Mouse (Mus musculus) heart, embryonic 11.5 days (tissue): Measurements from ENCODE around the gene Hfe. TPM values are rescaled to one million over a fixed set of nuclear protein-coding genes. Genes with fewer than 3 reads are reported as not detected.
A peak's percentile ranks its signal among the peaks of the same experiment; 100 is the strongest.
"Not testable (repeated sequence)": the region's sequence is repeated elsewhere in the genome, so short reads cannot be mapped to it uniquely, and the experiment has no call there.

ENCODE experiments used
- ATAC-seq: fragments of 200-750 bp; cut with Nextera tagmentation; replicated peaks from 2 replicates; pipeline ENCODE4 v1.8.0; 2017; ENCODE audit warnings: moderate library complexity; ENCODE audit not compliant: insufficient number of reproducible peaks, low FRiP score, low TSS enrichment
- H3K27ac ChIP-seq: fragments of 300-500 bp; sonication (generic); 2 replicates; pipeline ENCODE4 v1.5.1; 2014; ENCODE audit warnings: mild to moderate bottlenecking, low read depth, low read length
- H3K27me3 ChIP-seq: fragments of 300-500 bp; sonication (generic); 2 replicates; pipeline ENCODE4 v1.6.1; 2014; ENCODE audit warnings: mild to moderate bottlenecking, low read length, mixed read lengths; ENCODE audit not compliant: control insufficient read depth, insufficient read depth
- H3K36me3 ChIP-seq: fragments of 300-500 bp; sonication (generic); 2 replicates; pipeline ENCODE4 v1.6.1; 2014; ENCODE audit warnings: mild to moderate bottlenecking, low read length, moderate library complexity, mixed read lengths; ENCODE audit not compliant: control insufficient read depth, insufficient read depth
- H3K4me1 ChIP-seq: fragments of 300-500 bp; sonication (generic); 2 replicates; pipeline ENCODE4 v1.6.1; 2014; ENCODE audit warnings: low read length; ENCODE audit not compliant: control insufficient read depth, insufficient read depth
- H3K4me2 ChIP-seq: fragments of 300-500 bp; sonication (generic); 2 replicates; pipeline ENCODE4 v1.6.1; 2014; ENCODE audit warnings: mild to moderate bottlenecking, moderate library complexity
- H3K4me3 ChIP-seq: fragments of 300-500 bp; sonication (generic); 2 replicates; pipeline ENCODE4 v1.5.1; 2014; ENCODE audit warnings: low read depth, low read length
- H3K9ac ChIP-seq: fragments of 300-500 bp; sonication (generic); 2 replicates; pipeline ENCODE4 v1.6.1; 2014; ENCODE audit warnings: mild to moderate bottlenecking, low read depth, low read length, moderate library complexity
- H3K9me3 ChIP-seq: fragments of 300-500 bp; sonication (generic); replicated peaks from 2 replicates; pipeline ENCODE4 v1.6.1; 2016; ENCODE audit warnings: low read length; ENCODE audit not compliant: control insufficient read depth
- WGBS: fragments of 180-500 bp; shearing (Covaris S2); extraction: QIAGEN DNeasy Blood & Tissue Kit; methylation state at CpG from one replicate; pipeline ENCODE4 v1.1.7; 2014; ENCODE audit not compliant: insufficient replicate concordance; 5-methylcytosine and 5-hydroxymethylcytosine counted together
- microRNA-seq: library from miRNA; unstranded; fragments of <30 nt; microRNA quantifications from one replicate; pipeline ENCODE4, GENCODE M21; 2016; ENCODE audit warnings: borderline number of aligned reads
- polyA plus RNA-seq: library from polyadenylated mRNA; unstranded; fragments of >200 nt; fragmentation: Nextera tagmentation; extraction: Ambion mirVana; gene quantifications from 2 replicates; pipeline ENCODE4 v1.2.1, GENCODE M21; 2014

The Hfe gene
- polyA plus RNA-seq, 1 experiment from 2014 or later: 8.2 TPM

- WGBS: 21% methylated on average over 11 of the region's 30 CpGs
- peak overlapping the region; percentile 97 for H3K27ac ChIP-seq
- not testable (repeated sequence) for H3K36me3 ChIP-seq, H3K9me3 ChIP-seq, H3K4me1 ChIP-seq, H3K27me3 ChIP-seq
- peak overlapping the region; percentile 42 for H3K4me3 ChIP-seq
- peak overlapping the region; percentile 66 for H3K9ac ChIP-seq
- ATAC-seq: peak; percentile 48
- H3K4me2 ChIP-seq: peak overlapping the region; percentile 70
Measured at GRCm38 (mm10) chr13:23682947-23683754, 27.5 kb downstream of the Hfe start.

- H3K9me3 ChIP-seq: no peaks in the 10 kb centered on the region
- H3K4me1 ChIP-seq: 0 out of 2 replicates have a peak, but pooled peaks cover 8% of the 10 kb centered on the region
- WGBS: 24% methylated on average over 1 of the region's 1 CpGs
- H3K36me3 ChIP-seq: no peaks in the 10 kb centered on the region
- peak overlapping the region; percentile 70 for H3K4me2 ChIP-seq
- peak overlapping the region; percentile 66 for H3K9ac ChIP-seq
- no peak for ATAC-seq
- no peaks in the 10 kb centered on the region for H3K27me3 ChIP-seq
- H3K4me3 ChIP-seq: 0 out of 2 replicates have a peak overlapping the region, but pooled peaks have one; percentile 42
- H3K27ac ChIP-seq: peak overlapping the region; percentile 97
Measured at GRCm38 (mm10) chr13:23682623-23682946, 28.1 kb downstream of the Hfe start.

- H3K27ac ChIP-seq: no peak overlapping the region
- no peak overlapping the region for H3K4me3 ChIP-seq
- H3K4me1 ChIP-seq: 0 out of 2 replicates have a peak, but pooled peaks cover 8% of the 10 kb centered on the region
- H3K9ac ChIP-seq: 0 out of 2 replicates have a peak overlapping the region, but pooled peaks have one; percentile 66
- WGBS: 76% methylated on average over 6 of the region's 6 CpGs
- no peaks in the 10 kb centered on the region for H3K36me3 ChIP-seq
- ATAC-seq: no peak
- H3K27me3 ChIP-seq: no peaks in the 10 kb centered on the region
- peak overlapping the region; percentile 70; the same call in 1 of the 2 replicates for H3K4me2 ChIP-seq
- H3K9me3 ChIP-seq: no peaks in the 10 kb centered on the region
Measured at GRCm38 (mm10) chr13:23681990-23682582, 28.6 kb downstream of the Hfe start.

GRCm38 (mm10) chr13:23662536-23662935 is 48.1 kb downstream of the Hfe start:
- Histone ChIP-seq H3K27me3 (no peaks in the 10 kb centered on the region), H3K9ac (no peak overlapping the region), H3K36me3 (no peaks in the 10 kb centered on the region), H3K4me3 (no peak overlapping the region), H3K4me2 (no peak overlapping the region), H3K27ac (no peak overlapping the region), H3K9me3 (no peaks in the 10 kb centered on the region), H3K4me1 (no peaks in the 10 kb centered on the region)
- WGBS: 53% methylated on average over 3 of the region's 3 CpGs
- no peak for ATAC-seq

GRCm38 (mm10) chr13:23659636-23660366 is 50.9 kb downstream of the Hfe start:
- Histone ChIP-seq H3K36me3 (no peaks in the 10 kb centered on the region), H3K4me3 (no peak overlapping the region), H3K4me2 (no peak overlapping the region), H3K27me3 (no peaks in the 10 kb centered on the region), H3K4me1 (no peaks in the 10 kb centered on the region), H3K27ac (no peak overlapping the region), H3K9me3 (no peaks in the 10 kb centered on the region), H3K9ac (no peak overlapping the region)
- WGBS: 68% methylated on average over 6 of the region's 6 CpGs
- ATAC-seq: no peak

Small RNA genes within 50 kb of the gene (microRNA-seq; reads per million reads assigned to microRNA genes)
- gene Gm44314 (not detected), gene Gm44350 (0.27 reads per million), gene Gm44484 (0.34 reads per million)

Other genes starting within 250 kb of the Hfe start
- gene Btn1a1, start 245.0 kb downstream of the Hfe start, polyA plus RNA-seq: 0.97 and 1.7 TPM in 2 replicates
- 0.59 and 0.80 TPM in 2 replicates for gene Btn2a2, start 222.0 kb downstream of the Hfe start, polyA plus RNA-seq
- 2.1 and 3.4 TPM in 2 replicates for gene Hist1h4h, start 179.8 kb downstream of the Hfe start, polyA plus RNA-seq
- gene Hist1h2af, start 176.9 kb downstream of the Hfe start, polyA plus RNA-seq: 1.4 and 2.3 TPM in 2 replicates
- 2.8 and 3.1 TPM in 2 replicates for gene Hist1h3g, start 175.4 kb downstream of the Hfe start, polyA plus RNA-seq
- 0.43 and 0.66 TPM in 2 replicates for gene Hist1h2bh, start 167.5 kb downstream of the Hfe start, polyA plus RNA-seq
- 0.19 TPM in 1 of 2 replicates, not detected in the other for gene Hist1h3f, start 166.8 kb downstream of the Hfe start, polyA plus RNA-seq
- gene Hist1h4f, start 159.2 kb downstream of the Hfe start, polyA plus RNA-seq: not detected in 2 replicates
- gene Hist1h1d, start 157.6 kb downstream of the Hfe start, polyA plus RNA-seq: 0.15 and 0.27 TPM in 2 replicates
- 2.6 and 3.0 TPM in 2 replicates for gene Hist1h3e, start 148.5 kb downstream of the Hfe start, polyA plus RNA-seq
- 27.6 and 34.5 TPM in 2 replicates for gene Hist1h2ae, start 139.6 kb downstream of the Hfe start, polyA plus RNA-seq
- 2.3 and 6.5 TPM in 2 replicates for gene Hist1h2bg, start 139.5 kb downstream of the Hfe start, polyA plus RNA-seq
- gene Hist1h2bf, start 136.7 kb downstream of the Hfe start, polyA plus RNA-seq: 1.3 and 2.6 TPM in 2 replicates
- gene Hist1h2ad, start 136.5 kb downstream of the Hfe start, polyA plus RNA-seq: 0.44 and 1.3 TPM in 2 replicates
- 2.9 and 4.6 TPM in 2 replicates for gene Hist1h3d, start 135.1 kb downstream of the Hfe start, polyA plus RNA-seq
- 42.3 and 51.7 TPM in 2 replicates for gene Hist1h4d, start 129.3 kb downstream of the Hfe start, polyA plus RNA-seq
- gene Hist1h2be, start 89.7 kb downstream of the Hfe start, polyA plus RNA-seq: 1.5 and 2.4 TPM in 2 replicates
- gene Hist1h1e, start 88.3 kb downstream of the Hfe start, polyA plus RNA-seq: 8.4 and 11.1 TPM in 2 replicates
- gene Hist1h2ac, start 26.9 kb downstream of the Hfe start, polyA plus RNA-seq: 0.52 and 0.62 TPM in 2 replicates
- 31.3 and 31.9 TPM in 2 replicates for gene Hist1h2bc, start 26.7 kb downstream of the Hfe start, polyA plus RNA-seq
- gene Hist1h1t, start 15.0 kb downstream of the Hfe start, polyA plus RNA-seq: not detected in 2 replicates
- gene Hist1h4c, start 12.4 kb downstream of the Hfe start, polyA plus RNA-seq: 0.69 and 2.7 TPM in 2 replicates
- gene Hist1h1c, start 28.0 kb upstream of the Hfe start, polyA plus RNA-seq: 24.6 TPM in 2 replicates
- gene Hist1h3c, start 34.7 kb upstream of the Hfe start, polyA plus RNA-seq: 4.1 and 4.5 TPM in 2 replicates
- gene Hist1h2bb, start 35.9 kb upstream of the Hfe start, polyA plus RNA-seq: 1.2 and 2.7 TPM in 2 replicates
- 16.7 and 18.1 TPM in 2 replicates for gene Hist1h2ab, start 40.3 kb upstream of the Hfe start, polyA plus RNA-seq
- gene Hist1h3b, start 41.4 kb upstream of the Hfe start, polyA plus RNA-seq: 2.7 and 3.7 TPM in 2 replicates
- gene Hist1h4b, start 46.2 kb upstream of the Hfe start, polyA plus RNA-seq: 2.2 and 2.7 TPM in 2 replicates
- 1.0 TPM in 1 of 2 replicates, not detected in the other for gene Hist1h4a, start 50.4 kb upstream of the Hfe start, polyA plus RNA-seq
- gene Hist1h3a, start 51.5 kb upstream of the Hfe start, polyA plus RNA-seq: 2.5 and 4.0 TPM in 2 replicates
- gene Hist1h1a, start 52.8 kb upstream of the Hfe start, polyA plus RNA-seq: 0.31 and 0.67 TPM in 2 replicates
- 0.24 TPM in 1 of 2 replicates, not detected in the other for gene Trim38, start 59.1 kb upstream of the Hfe start, polyA plus RNA-seq
- not detected in 2 replicates for gene Slc17a2, start 96.1 kb upstream of the Hfe start, polyA plus RNA-seq
- gene Slc17a3, start 128.6 kb upstream of the Hfe start, polyA plus RNA-seq: not detected in 2 replicates
- gene Slc17a1, start 156.9 kb upstream of the Hfe start, polyA plus RNA-seq: not detected in 2 replicates
- gene Slc17a4, start 204.2 kb upstream of the Hfe start, polyA plus RNA-seq: not detected in 2 replicates
- not detected in 2 replicates for gene Hist1h2ba, start 223.3 kb upstream of the Hfe start, polyA plus RNA-seq
- gene Hist1h2aa, start 223.6 kb upstream of the Hfe start, polyA plus RNA-seq: not detected in 2 replicates